Mouse (Mus musculus): ENCODE measurements at regions not wholly inside any gene's neighbourhood (a gene's known extent, or its start where the extent isn't known, plus 50 kb on each side); places are given as distances from the start of the nearest gene placed in this dataset.

DNA sequence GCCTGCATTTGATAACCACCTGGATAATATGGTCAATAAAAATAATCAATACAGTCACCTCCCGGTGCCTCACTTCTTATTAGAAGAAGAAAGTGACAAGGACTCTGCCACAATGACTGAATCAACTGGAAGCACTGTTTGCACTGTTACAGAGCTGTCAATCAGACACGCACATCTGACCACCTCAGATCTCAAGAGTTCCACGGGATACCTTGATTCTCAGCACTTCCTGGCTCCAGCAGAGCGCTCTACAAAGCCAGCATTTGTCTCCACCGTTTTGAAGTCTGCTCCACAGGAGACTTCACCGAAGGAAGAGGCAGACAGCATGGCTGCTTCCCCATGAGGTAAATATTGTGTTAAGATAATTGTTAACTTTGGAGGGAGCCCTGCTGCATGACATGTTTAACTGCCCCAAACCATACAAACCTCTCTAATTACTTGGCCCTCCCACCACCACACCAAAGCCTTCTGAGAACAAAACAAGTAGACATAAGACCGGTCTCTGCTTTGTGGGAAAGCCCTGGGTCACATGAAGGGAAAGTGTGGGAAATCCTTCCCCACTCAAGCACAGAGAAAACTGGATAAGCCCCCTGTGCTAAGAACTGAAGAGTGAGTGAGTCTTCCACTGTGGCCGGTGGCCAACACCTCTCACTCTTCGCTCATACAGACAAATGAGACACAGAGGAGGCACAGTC lies 320.2 kb downstream of the Irs2 start:
- H3K27me3 ChIP-seq (replicated peaks; ENCODE audit: control insufficient read depth, insufficient read depth, low read length) = no peaks in the 10 kb centered on the region
- no peak overlapping the region for H3K9ac ChIP-seq (ENCODE audit: low read depth, low read length)
- H3K4me3 ChIP-seq (ENCODE audit: low read depth, low read length) = no peak overlapping the region
- no peaks in the 10 kb centered on the region for H3K9me3 ChIP-seq (ENCODE audit: control insufficient read depth, low read length)
- H3K36me3 ChIP-seq (ENCODE audit: control insufficient read depth, insufficient read depth, low read length) = no peaks in the 10 kb centered on the region
- H3K4me1 ChIP-seq (ENCODE audit: control insufficient read depth, insufficient read depth, low read length) = no peaks in the 10 kb centered on the region
- H3K27ac ChIP-seq (replicated peaks; ENCODE audit: low read depth, low read length) = no peak overlapping the region
- DNase-seq (ENCODE audit: low spot score) = peak; percentile 54
- H3K4me2 ChIP-seq (ENCODE audit: low read depth, low read length) = no peak overlapping the region; the same call in 1 of the 2 replicates
- 24% methylated on average over 9 of the region's 9 CpGs for WGBS
- no peak; the same call in 1 of the 2 replicates for ATAC-seq (ENCODE audit: low read depth)
